Mouse (Mus musculus): ENCODE data around the gene Cacna2d3. TPM values are rescaled to one million over a fixed set of nuclear protein-coding genes. Genes with fewer than 3 reads are reported as not detected.

The Cacna2d3 gene
- polyA plus RNA-seq, 1 experiment from 2014 or later: 0.81 TPM

DNA sequence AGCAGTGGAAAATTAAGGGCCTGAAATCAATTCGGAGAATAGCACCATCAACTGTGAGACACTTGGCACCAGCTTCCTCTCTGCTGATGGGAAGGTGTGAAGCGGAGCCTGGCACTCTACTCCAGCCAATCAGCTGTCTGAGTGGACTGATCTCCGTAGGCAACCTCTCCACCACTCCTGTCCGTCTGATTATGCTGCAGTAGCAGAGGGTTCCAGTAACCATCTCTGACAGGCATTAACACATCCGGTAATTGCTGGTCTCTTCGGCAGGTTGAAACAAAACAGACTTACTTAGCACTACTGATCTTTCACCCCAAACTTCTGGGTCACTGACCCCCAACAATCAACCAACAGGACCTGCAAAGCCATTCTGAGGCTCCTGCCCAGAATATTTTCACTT lies 112.9 kb downstream of the Cacna2d3 start:
- no peak overlapping the region for H3K9ac ChIP-seq (ENCODE audit: low read depth, low read length)
- 63% methylated on average over 6 of the region's 6 CpGs for WGBS

DNA sequence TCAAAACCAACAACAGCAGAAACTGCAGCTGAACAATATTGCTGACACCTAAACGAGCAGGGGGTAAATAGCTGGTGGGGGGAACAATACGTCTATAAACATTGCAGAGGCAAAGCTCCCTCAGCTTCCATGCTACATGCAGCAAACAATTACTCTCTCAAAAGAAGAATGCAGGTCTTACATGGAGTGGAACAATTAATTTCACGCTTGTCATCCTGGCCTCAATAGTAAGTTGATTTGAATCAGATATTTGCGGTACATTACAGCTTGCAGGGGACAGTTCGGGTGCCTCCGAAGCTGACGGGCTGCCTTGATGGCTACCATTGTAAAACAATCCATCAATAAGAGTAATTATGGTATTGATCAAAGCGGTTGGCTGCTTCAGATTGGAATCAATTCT lies 122.2 kb downstream of the Cacna2d3 start:
- DNase-seq (ENCODE audit: low spot score): no peak
- Histone ChIP-seq H3K27ac (ENCODE audit: low read depth, low read length) (no peak overlapping the region), H3K4me3 (ENCODE audit: low read depth, low read length) (no peak overlapping the region), H3K4me2 (no peak overlapping the region), H3K36me3 (ENCODE audit: control insufficient read depth, insufficient read depth, low read length) (no peaks in the 10 kb centered on the region), H3K9ac (ENCODE audit: low read depth, low read length) (no peak overlapping the region), H3K9me3 (ENCODE audit: control insufficient read depth, low read length) (no peaks in the 10 kb centered on the region), H3K27me3 (replicated peaks; ENCODE audit: control insufficient read depth, insufficient read depth, low read length) (no peaks in the 10 kb centered on the region), H3K4me1 (replicated peaks; ENCODE audit: control insufficient read depth, insufficient read depth, low read length) (no peaks in the 10 kb centered on the region)
- no peak for ATAC-seq (replicated peaks; ENCODE audit: low FRiP score)
- 87% methylated on average over 8 of the region's 8 CpGs for WGBS

More for the DNA sequence above, 112.9 kb downstream of the Cacna2d3 start:
- no peak overlapping the region for H3K27ac ChIP-seq (ENCODE audit: low read depth, low read length)
- H3K4me1 ChIP-seq (replicated peaks; ENCODE audit: control insufficient read depth, insufficient read depth, low read length): no peaks in the 10 kb centered on the region
- no peak for ATAC-seq (replicated peaks; ENCODE audit: low FRiP score)
- no peak overlapping the region for H3K4me3 ChIP-seq (ENCODE audit: low read depth, low read length)
- no peak overlapping the region for H3K4me2 ChIP-seq
- DNase-seq (ENCODE audit: low spot score): no peak
- no peaks in the 10 kb centered on the region for H3K9me3 ChIP-seq (ENCODE audit: control insufficient read depth, low read length)
- no peaks in the 10 kb centered on the region for H3K36me3 ChIP-seq (ENCODE audit: control insufficient read depth, insufficient read depth, low read length)
- no peaks in the 10 kb centered on the region for H3K27me3 ChIP-seq (replicated peaks; ENCODE audit: control insufficient read depth, insufficient read depth, low read length)

DNA sequence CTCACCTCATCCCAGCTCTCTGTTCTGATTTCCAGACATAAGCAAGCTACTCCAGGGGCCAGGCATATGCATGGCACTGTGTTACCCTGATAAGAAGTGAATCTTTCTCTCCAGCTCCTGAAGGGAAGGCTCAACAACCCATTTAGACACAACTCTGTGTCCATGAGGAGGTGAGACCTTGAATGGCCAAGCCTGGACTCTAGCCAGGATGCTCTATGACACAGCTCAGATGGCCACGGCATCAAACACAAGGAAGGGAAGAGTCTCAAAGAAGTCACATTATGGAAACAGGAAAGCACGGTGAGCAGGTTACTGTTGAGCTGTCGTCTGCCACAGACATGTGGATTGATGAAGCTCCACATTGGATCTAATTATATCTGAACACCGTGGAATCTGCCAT lies 128.8 kb downstream of the Cacna2d3 start:
- ATAC-seq (replicated peaks; ENCODE audit: low FRiP score): no peak
- H3K4me2 ChIP-seq: no peak overlapping the region
- DNase-seq (ENCODE audit: low spot score): no peak

DNA sequence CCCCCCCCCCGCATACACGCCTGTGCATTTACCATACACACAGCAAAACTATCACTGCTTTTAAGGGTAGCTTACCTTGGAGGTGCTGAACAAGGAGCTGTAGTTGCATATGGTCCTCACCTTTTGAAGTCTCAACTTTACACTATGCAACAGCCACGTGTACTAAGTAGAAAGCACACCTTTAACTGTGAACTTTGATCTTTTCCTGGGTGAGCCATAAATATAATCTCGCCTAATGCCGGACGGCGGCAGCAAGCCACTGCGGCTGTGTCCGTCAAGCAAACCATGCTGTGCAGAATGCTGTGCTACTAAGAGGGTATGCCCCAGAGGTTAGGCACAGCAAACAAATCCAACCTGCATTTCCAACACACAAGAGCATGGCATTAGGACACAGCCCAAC lies 132.0 kb downstream of the Cacna2d3 start:
- DNase-seq (ENCODE audit: low spot score) (no peak), ATAC-seq (replicated peaks; ENCODE audit: low FRiP score) (no peak)
- Histone ChIP-seq H3K27me3 (replicated peaks; ENCODE audit: control insufficient read depth, insufficient read depth, low read length) (no peaks in the 10 kb centered on the region), H3K4me2 (no peak overlapping the region), H3K27ac (ENCODE audit: low read depth, low read length) (no peak overlapping the region), H3K4me3 (ENCODE audit: low read depth, low read length) (no peak overlapping the region), H3K9ac (ENCODE audit: low read depth, low read length) (no peak overlapping the region), H3K9me3 (ENCODE audit: control insufficient read depth, low read length) (no peaks in the 10 kb centered on the region), H3K4me1 (replicated peaks; ENCODE audit: control insufficient read depth, insufficient read depth, low read length) (no peaks in the 10 kb centered on the region), H3K36me3 (ENCODE audit: control insufficient read depth, insufficient read depth, low read length) (no peaks in the 10 kb centered on the region)
- 82% methylated on average over 9 of the region's 9 CpGs for WGBS

More for the DNA sequence above, 128.8 kb downstream of the Cacna2d3 start:
- H3K27me3 ChIP-seq (replicated peaks; ENCODE audit: control insufficient read depth, insufficient read depth, low read length): no peaks in the 10 kb centered on the region
- no peaks in the 10 kb centered on the region for H3K9me3 ChIP-seq (ENCODE audit: control insufficient read depth, low read length)
- no peak overlapping the region for H3K27ac ChIP-seq (ENCODE audit: low read depth, low read length)
- H3K9ac ChIP-seq (ENCODE audit: low read depth, low read length): no peak overlapping the region
- H3K36me3 ChIP-seq (ENCODE audit: control insufficient read depth, insufficient read depth, low read length): no peaks in the 10 kb centered on the region
- H3K4me1 ChIP-seq (replicated peaks; ENCODE audit: control insufficient read depth, insufficient read depth, low read length): no peaks in the 10 kb centered on the region
- WGBS: 85% methylated on average over 4 of the region's 4 CpGs
- no peak overlapping the region for H3K4me3 ChIP-seq (ENCODE audit: low read depth, low read length)

DNA sequence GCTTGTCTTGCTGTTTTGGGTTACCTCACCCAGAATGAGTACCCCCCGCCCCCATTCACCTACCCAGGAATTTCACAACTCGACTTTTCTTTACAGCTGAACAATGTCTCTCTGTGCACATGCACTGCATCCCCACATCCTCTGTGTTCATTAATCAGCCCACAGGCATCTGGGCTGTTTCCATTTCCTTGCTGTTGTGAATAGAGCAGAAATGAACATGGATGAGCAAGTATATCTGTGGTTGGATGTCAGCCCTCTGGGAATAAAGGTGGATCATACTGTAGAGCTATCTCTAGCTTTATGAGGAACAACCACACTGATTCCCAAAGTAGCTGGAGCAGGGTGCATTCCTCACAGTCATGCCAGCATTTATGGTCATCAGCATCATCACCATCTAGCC lies 139.7 kb downstream of the Cacna2d3 start:
- ATAC-seq (replicated peaks; ENCODE audit: low FRiP score) (no peak), DNase-seq (ENCODE audit: low spot score) (no peak)
- Histone ChIP-seq H3K4me1 (replicated peaks; ENCODE audit: control insufficient read depth, insufficient read depth, low read length) (no peaks in the 10 kb centered on the region), H3K27ac (ENCODE audit: low read depth, low read length) (no peak overlapping the region), H3K4me3 (ENCODE audit: low read depth, low read length) (no peak overlapping the region), H3K4me2 (no peak overlapping the region), H3K27me3 (replicated peaks; ENCODE audit: control insufficient read depth, insufficient read depth, low read length) (no peaks in the 10 kb centered on the region), H3K9me3 (ENCODE audit: control insufficient read depth, low read length) (no peaks in the 10 kb centered on the region), H3K36me3 (ENCODE audit: control insufficient read depth, insufficient read depth, low read length) (no peaks in the 10 kb centered on the region), H3K9ac (ENCODE audit: low read depth, low read length) (no peak overlapping the region)
- WGBS: 78% methylated on average over 2 of the region's 2 CpGs

DNA sequence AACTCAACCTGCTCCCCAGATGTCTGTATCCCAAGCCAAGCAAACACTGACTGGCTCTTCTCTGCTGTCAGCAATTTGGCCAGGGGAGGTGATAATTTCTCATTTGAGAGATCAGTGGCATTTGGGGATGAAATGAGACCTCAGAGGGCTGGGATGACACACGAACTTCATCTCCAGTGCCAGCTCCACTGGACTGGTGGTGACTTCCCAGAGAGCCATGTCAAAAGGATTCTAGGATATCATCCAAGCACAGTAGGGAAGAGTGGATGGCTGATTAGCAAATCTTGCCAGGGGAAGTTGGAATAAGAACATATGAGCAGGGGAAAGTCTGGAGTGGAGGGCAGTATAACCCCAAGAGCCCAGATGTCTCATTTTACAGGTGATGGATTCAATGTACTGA lies 143.9 kb downstream of the Cacna2d3 start:
- Histone ChIP-seq H3K36me3 (ENCODE audit: control insufficient read depth, insufficient read depth, low read length) (no peaks in the 10 kb centered on the region), H3K9ac (ENCODE audit: low read depth, low read length) (no peak overlapping the region), H3K27ac (ENCODE audit: low read depth, low read length) (no peak overlapping the region), H3K4me1 (replicated peaks; ENCODE audit: control insufficient read depth, insufficient read depth, low read length) (no peaks in the 10 kb centered on the region), H3K27me3 (replicated peaks; ENCODE audit: control insufficient read depth, insufficient read depth, low read length) (no peaks in the 10 kb centered on the region), H3K4me2 (no peak overlapping the region), H3K4me3 (ENCODE audit: low read depth, low read length) (no peak overlapping the region), H3K9me3 (ENCODE audit: control insufficient read depth, low read length) (no peaks in the 10 kb centered on the region)
- 64% methylated on average over 1 of the region's 1 CpGs for WGBS
- DNase-seq (ENCODE audit: low spot score) (no peak), ATAC-seq (replicated peaks; ENCODE audit: low FRiP score) (no peak)

DNA sequence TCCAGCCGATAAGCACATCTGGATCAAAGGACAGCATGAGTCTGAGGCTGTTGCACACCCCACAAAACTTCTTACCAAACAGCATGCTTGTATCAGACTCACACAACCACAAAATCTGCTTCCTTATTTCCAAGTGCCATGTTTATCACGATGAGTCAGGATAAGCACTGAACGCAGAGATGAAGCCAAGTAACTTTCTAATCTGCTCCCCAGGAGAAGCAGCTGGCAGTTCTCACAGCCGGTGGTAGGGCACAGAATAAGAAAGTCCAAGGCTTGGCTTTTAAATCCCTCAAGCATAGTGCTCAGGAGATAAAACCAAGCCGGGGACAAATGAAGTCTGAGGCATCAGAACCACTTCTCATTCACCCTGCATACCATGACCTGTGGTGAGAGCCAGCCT lies 146.1 kb downstream of the Cacna2d3 start:
- WGBS: 44% methylated on average over 5 of the region's 5 CpGs
- H3K9me3 ChIP-seq (ENCODE audit: control insufficient read depth, low read length): no peaks in the 10 kb centered on the region
- H3K4me2 ChIP-seq: no peak overlapping the region
- no peak overlapping the region for H3K4me3 ChIP-seq (ENCODE audit: low read depth, low read length)
- H3K9ac ChIP-seq (ENCODE audit: low read depth, low read length): no peak overlapping the region
- no peaks in the 10 kb centered on the region for H3K36me3 ChIP-seq (ENCODE audit: control insufficient read depth, insufficient read depth, low read length)
- H3K27ac ChIP-seq (ENCODE audit: low read depth, low read length): no peak overlapping the region
- no peak for DNase-seq (ENCODE audit: low spot score)
- ATAC-seq (replicated peaks; ENCODE audit: low FRiP score): no peak
- H3K4me1 ChIP-seq (replicated peaks; ENCODE audit: control insufficient read depth, insufficient read depth, low read length): no peaks in the 10 kb centered on the region
- H3K27me3 ChIP-seq (replicated peaks; ENCODE audit: control insufficient read depth, insufficient read depth, low read length): no peaks in the 10 kb centered on the region

DNA sequence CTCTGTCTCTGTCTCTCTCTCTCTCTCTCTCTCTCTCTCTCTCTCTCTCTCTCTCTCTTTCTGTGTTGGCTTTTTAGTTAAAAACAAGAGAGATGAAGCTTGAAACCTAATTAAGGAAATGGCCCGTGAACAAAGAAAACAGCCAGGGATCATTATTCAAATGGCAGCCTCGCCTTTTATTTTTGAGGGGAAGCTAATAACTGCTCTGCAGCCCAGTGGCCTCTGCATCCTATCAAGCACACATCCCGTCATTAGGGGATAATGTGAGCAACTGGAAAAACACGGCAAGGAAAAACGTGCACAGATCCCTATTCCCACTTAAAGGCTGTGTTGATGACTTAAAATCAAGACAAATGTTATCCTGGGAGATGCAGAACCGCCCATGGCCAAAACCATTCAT lies 159.0 kb downstream of the Cacna2d3 start:
- H3K4me1 ChIP-seq (replicated peaks; ENCODE audit: control insufficient read depth, insufficient read depth, low read length): no peaks in the 10 kb centered on the region
- DNase-seq (ENCODE audit: low spot score) (no peak), ATAC-seq (replicated peaks; ENCODE audit: low FRiP score) (no peak)
- WGBS: 60% methylated on average over 6 of the region's 6 CpGs
- no peak overlapping the region for H3K4me2 ChIP-seq
- no peak overlapping the region for H3K9ac ChIP-seq (ENCODE audit: low read depth, low read length)
- H3K9me3 ChIP-seq (ENCODE audit: control insufficient read depth, low read length): no peaks in the 10 kb centered on the region
- H3K27ac ChIP-seq (ENCODE audit: low read depth, low read length): no peak overlapping the region
- H3K4me3 ChIP-seq (ENCODE audit: low read depth, low read length): no peak overlapping the region
- H3K36me3 ChIP-seq (ENCODE audit: control insufficient read depth, insufficient read depth, low read length): no peaks in the 10 kb centered on the region
- H3K27me3 ChIP-seq (replicated peaks; ENCODE audit: control insufficient read depth, insufficient read depth, low read length): no peaks in the 10 kb centered on the region

DNA sequence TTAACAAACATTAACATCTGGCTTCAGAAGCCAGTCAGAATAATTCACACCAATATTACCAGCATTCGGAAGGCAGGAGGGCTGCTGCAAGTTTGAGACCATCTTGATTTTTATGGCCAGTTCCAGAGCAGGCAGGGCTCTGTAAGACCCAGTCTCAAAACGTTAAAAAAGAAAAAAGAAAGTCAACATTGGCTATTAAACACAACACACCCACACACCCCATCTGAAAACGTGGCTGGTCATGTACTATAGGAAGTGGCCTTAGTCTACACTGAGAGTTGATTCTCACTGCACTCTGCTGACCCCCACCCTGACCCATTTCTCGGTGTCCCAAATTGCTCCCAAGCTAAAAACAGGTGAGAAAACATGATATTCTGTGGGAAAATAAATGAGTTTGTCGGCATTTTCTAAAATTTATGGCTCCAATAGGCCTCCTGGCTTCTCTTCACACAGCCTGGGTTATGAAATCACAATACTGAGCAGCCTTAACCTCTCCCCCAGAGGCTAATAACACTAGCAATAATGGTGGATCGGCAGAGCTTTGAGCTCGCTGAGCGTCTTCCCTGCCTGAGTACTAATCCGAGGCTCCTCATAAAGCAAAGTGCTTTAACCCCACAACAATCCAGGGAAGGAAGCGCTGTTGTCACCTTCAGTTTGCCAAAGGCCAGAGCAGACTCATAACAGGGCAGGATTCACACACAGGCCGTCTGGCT lies 160.4 kb downstream of the Cacna2d3 start:
- DNase-seq (ENCODE audit: low spot score): no peak
- no peaks in the 10 kb centered on the region for H3K36me3 ChIP-seq (ENCODE audit: control insufficient read depth, insufficient read depth, low read length)
- 76% methylated on average over 11 of the region's 11 CpGs for WGBS
- no peaks in the 10 kb centered on the region for H3K4me1 ChIP-seq (replicated peaks; ENCODE audit: control insufficient read depth, insufficient read depth, low read length)
- no peak overlapping the region for H3K9ac ChIP-seq (ENCODE audit: low read depth, low read length)
- H3K27ac ChIP-seq (ENCODE audit: low read depth, low read length): no peak overlapping the region
- no peak for ATAC-seq (replicated peaks; ENCODE audit: low FRiP score)
- H3K4me3 ChIP-seq (ENCODE audit: low read depth, low read length): no peak overlapping the region
- H3K9me3 ChIP-seq (ENCODE audit: control insufficient read depth, low read length): no peaks in the 10 kb centered on the region
- H3K4me2 ChIP-seq: no peak overlapping the region
- no peaks in the 10 kb centered on the region for H3K27me3 ChIP-seq (replicated peaks; ENCODE audit: control insufficient read depth, insufficient read depth, low read length)
